Mouse (Mus musculus): ENCODE measurements around the gene Riox1. TPM values are rescaled to one million over a fixed set of nuclear protein-coding genes. Genes with fewer than 3 reads are reported as not detected.

Gene Riox1
- polyA plus RNA-seq, 1 experiment = 17.7 TPM

DNA sequence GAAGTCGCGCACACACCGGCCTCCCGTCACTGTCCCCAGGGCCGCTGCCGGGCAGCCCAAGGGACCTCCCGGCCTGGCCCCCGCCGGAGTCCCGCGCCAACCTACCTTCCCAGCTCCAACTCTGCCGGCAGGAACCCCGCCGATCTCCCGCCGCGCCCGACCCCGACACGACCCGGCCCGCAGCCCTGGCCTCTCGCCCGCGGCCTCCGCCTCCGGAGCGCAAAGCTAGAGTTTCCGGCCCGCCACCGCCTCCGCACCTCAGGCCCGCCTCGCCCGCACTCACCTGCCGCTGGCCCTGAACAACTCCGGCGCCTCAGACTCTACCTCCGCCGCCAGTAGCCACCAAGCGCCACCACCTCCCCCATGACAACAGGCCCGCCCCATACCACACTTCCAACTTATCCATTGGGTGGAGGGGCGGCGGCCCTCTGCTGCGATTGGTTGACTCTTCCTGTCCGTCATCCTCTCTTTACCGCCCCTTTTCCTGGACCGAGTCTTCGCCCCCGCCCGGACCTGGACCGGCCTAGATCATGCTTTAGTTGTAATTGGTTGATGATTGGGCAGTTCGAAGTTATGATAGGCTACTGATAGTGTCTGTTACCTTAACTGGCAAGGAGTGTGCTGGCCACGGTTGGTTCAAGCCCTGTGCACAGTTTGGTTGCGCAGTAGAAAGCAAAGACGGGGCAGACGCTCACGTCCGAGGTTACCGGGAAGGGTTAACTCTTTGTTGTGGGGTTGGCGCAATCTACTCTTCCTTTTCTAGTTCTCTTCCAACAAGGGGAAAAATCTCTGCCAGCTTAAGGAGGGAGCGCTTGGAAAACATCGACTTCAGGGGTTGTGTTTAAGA, 28.6 kb upstream of the Riox1 start, which contains the start of gene Numb:
TSS of gene Numb (minus strand) at position 400 of the 847 bp plus-strand sequence.
- Histone ChIP-seq H3K4me1 (ENCODE audit: control insufficient read depth, insufficient read depth, insufficient read length, low read length) (peaks cover 14% of the 10 kb centered on the region; the same call in 1 of the 2 replicates), H3K36me3 (ENCODE audit: control insufficient read depth, insufficient read depth, low read length) (peaks cover 3% of the 10 kb centered on the region), H3K4me3 (ENCODE audit: low read depth, low read length) (peak within 1 kb of the TSS; percentile 83), H3K27ac (ENCODE audit: insufficient read depth, low read depth, low read length) (peak within 1 kb of the TSS; percentile 90), H3K27me3 (ENCODE audit: control insufficient read depth, insufficient read depth, low read length) (no peaks in the 10 kb centered on the region)
- peak; percentile 93 for TF ChIP-seq POLR2A (IDR thresholded peaks at IDR 0.05; ENCODE audit: low read depth, low read length)
- TF ChIP-seq CTCF (IDR thresholded peaks at IDR 0.05; ENCODE audit: extremely low read depth, insufficient read length, insufficient replicate concordance, low read depth, low read length) = no peak
- under 1% methylated on average over 52 of the region's 63 CpGs for WGBS

GRCm38 (mm10) chr12:83922724-83923485, 27.5 kb upstream of the Riox1 start:
- WGBS = 16% methylated on average over 8 of the region's 8 CpGs
- Histone ChIP-seq H3K4me1 (ENCODE audit: control insufficient read depth, insufficient read depth, insufficient read length, low read length) (peaks cover 19% of the 10 kb centered on the region; the same call in 1 of the 2 replicates), H3K27me3 (ENCODE audit: control insufficient read depth, insufficient read depth, low read length) (no peaks in the 10 kb centered on the region), H3K36me3 (ENCODE audit: control insufficient read depth, insufficient read depth, low read length) (no peaks in the 10 kb centered on the region), H3K27ac (ENCODE audit: insufficient read depth, low read depth, low read length) (peak overlapping the region; percentile 88), H3K4me3 (ENCODE audit: low read depth, low read length) (no peak overlapping the region)
- TF ChIP-seq CTCF (IDR thresholded peaks at IDR 0.05; ENCODE audit: extremely low read depth, insufficient read length, insufficient replicate concordance, low read depth, low read length) (no peak), POLR2A (IDR thresholded peaks at IDR 0.05; ENCODE audit: low read depth, low read length) (no peak)

DNA sequence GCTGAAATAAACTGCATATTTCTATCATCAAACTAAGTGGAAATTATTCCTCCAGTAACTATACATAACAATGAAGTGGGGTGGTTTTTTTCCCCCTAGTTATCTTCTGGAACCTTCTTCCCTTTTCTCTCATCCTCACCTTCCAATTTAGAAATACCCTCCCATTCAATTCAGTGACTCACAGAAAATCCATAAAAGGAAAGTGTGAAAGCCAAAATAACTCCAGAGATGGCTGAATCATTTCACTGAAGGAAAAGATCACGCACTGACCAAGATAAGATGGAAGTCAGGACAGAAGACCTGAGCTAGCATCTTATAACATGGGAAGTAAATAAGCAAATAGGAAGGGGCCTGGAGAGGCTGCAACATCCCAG, 26.9 kb upstream of the Riox1 start:
- Histone ChIP-seq H3K27me3 (ENCODE audit: control insufficient read depth, insufficient read depth, low read length) (no peaks in the 10 kb centered on the region), H3K27ac (ENCODE audit: insufficient read depth, low read depth, low read length) (peak overlapping the region; percentile 85), H3K4me3 (ENCODE audit: low read depth, low read length) (no peak overlapping the region), H3K4me1 (ENCODE audit: control insufficient read depth, insufficient read depth, insufficient read length, low read length) (peaks cover 22% of the 10 kb centered on the region; the same call in 1 of the 2 replicates), H3K36me3 (ENCODE audit: control insufficient read depth, insufficient read depth, low read length) (no peaks in the 10 kb centered on the region)
- no peak for TF ChIP-seq POLR2A (IDR thresholded peaks at IDR 0.05; ENCODE audit: low read depth, low read length)
- no peak for TF ChIP-seq CTCF (IDR thresholded peaks at IDR 0.05; ENCODE audit: extremely low read depth, insufficient read length, insufficient replicate concordance, low read depth, low read length)
- WGBS = 28% methylated on average over 1 of the region's 1 CpGs

- 82% methylated on average over 3 of the region's 3 CpGs for WGBS
- H3K27ac ChIP-seq (ENCODE audit: insufficient read depth, low read depth, low read length) = peak overlapping the region; percentile 85
- H3K27me3 ChIP-seq (ENCODE audit: control insufficient read depth, insufficient read depth, low read length) = no peaks in the 10 kb centered on the region
- no peak overlapping the region for H3K4me3 ChIP-seq (ENCODE audit: low read depth, low read length)
- TF ChIP-seq POLR2A (IDR thresholded peaks at IDR 0.05; ENCODE audit: low read depth, low read length) (no peak), CTCF (IDR thresholded peaks at IDR 0.05; ENCODE audit: extremely low read depth, insufficient read length, insufficient replicate concordance, low read depth, low read length) (no peak)
- no peaks in the 10 kb centered on the region for H3K36me3 ChIP-seq (ENCODE audit: control insufficient read depth, insufficient read depth, low read length)
- H3K4me1 ChIP-seq (ENCODE audit: control insufficient read depth, insufficient read depth, insufficient read length, low read length) = peaks cover 22% of the 10 kb centered on the region; the same call in 1 of the 2 replicates
Observed at GRCm38 (mm10) chr12:83924332-83924731, 26.1 kb upstream of the Riox1 start.

- no peaks in the 10 kb centered on the region for H3K27me3 ChIP-seq (ENCODE audit: control insufficient read depth, insufficient read depth, low read length)
- H3K27ac ChIP-seq (ENCODE audit: insufficient read depth, low read depth, low read length) = peak overlapping the region; percentile 88
- 22% methylated on average over 7 of the region's 7 CpGs for WGBS
- H3K4me3 ChIP-seq (ENCODE audit: low read depth, low read length) = peak overlapping the region; percentile 16; the same call in 1 of the 2 replicates
- TF ChIP-seq POLR2A (IDR thresholded peaks at IDR 0.05; ENCODE audit: low read depth, low read length) (peak; percentile 34; the same call in 1 of the 2 replicates), CTCF (IDR thresholded peaks at IDR 0.05; ENCODE audit: extremely low read depth, insufficient read length, insufficient replicate concordance, low read depth, low read length) (no peak)
- no peaks in the 10 kb centered on the region for H3K36me3 ChIP-seq (ENCODE audit: control insufficient read depth, insufficient read depth, low read length)
- H3K4me1 ChIP-seq (ENCODE audit: control insufficient read depth, insufficient read depth, insufficient read length, low read length) = peaks cover 22% of the 10 kb centered on the region; the same call in 1 of the 2 replicates
Observed at GRCm38 (mm10) chr12:83925160-83925703, 25.2 kb upstream of the Riox1 start.

GRCm38 (mm10) chr12:83926061-83926460, 24.3 kb upstream of the Riox1 start:
- WGBS = 75% methylated on average over 2 of the region's 2 CpGs
- no peaks in the 10 kb centered on the region for H3K27me3 ChIP-seq (ENCODE audit: control insufficient read depth, insufficient read depth, low read length)
- TF ChIP-seq POLR2A (IDR thresholded peaks at IDR 0.05; ENCODE audit: low read depth, low read length) = no peak
- TF ChIP-seq CTCF (IDR thresholded peaks at IDR 0.05; ENCODE audit: extremely low read depth, insufficient read length, insufficient replicate concordance, low read depth, low read length) = no peak
- peaks cover 22% of the 10 kb centered on the region; the same call in 1 of the 2 replicates for H3K4me1 ChIP-seq (ENCODE audit: control insufficient read depth, insufficient read depth, insufficient read length, low read length)
- H3K36me3 ChIP-seq (ENCODE audit: control insufficient read depth, insufficient read depth, low read length) = no peaks in the 10 kb centered on the region
- H3K4me3 ChIP-seq (ENCODE audit: low read depth, low read length) = no peak overlapping the region
- no peak overlapping the region; the same call in 1 of the 2 replicates for H3K27ac ChIP-seq (ENCODE audit: insufficient read depth, low read depth, low read length)
